Mouse (Mus musculus): ENCODE data around the gene Zfp941. TPM values are rescaled to one million over a fixed set of nuclear protein-coding genes. Genes with fewer than 3 reads are reported as not detected.
"Not testable (repeated sequence)": the region's sequence is repeated elsewhere in the genome, so short reads cannot be mapped to it uniquely, and the experiment has no call there.

Gene Zfp941
- polyA plus RNA-seq, 1 experiment from 2014 or later: 15.3 TPM

GRCm38 (mm10) chr7:140798212-140798611, 23.8 kb downstream of the Zfp941 start:
- no peak overlapping the region for H3K27ac ChIP-seq
- no peaks in the 10 kb centered on the region for H3K36me3 ChIP-seq
- H3K27me3 ChIP-seq (replicated peaks): no peaks in the 10 kb centered on the region
- WGBS: 73% methylated on average over 2 of the region's 2 CpGs
- H3K9me3 ChIP-seq: no peaks in the 10 kb centered on the region
- H3K9ac ChIP-seq: no peak overlapping the region
- H3K4me3 ChIP-seq: no peak overlapping the region
- H3K4me1 ChIP-seq: no peaks in the 10 kb centered on the region
- ATAC-seq (ENCODE audit: low FRiP score, low read depth): no peak
- no peak overlapping the region for H3K4me2 ChIP-seq (replicated peaks)

- no peak overlapping the region for H3K4me2 ChIP-seq (replicated peaks)
- no peak for ATAC-seq (ENCODE audit: low FRiP score, low read depth)
- WGBS: 88% methylated on average over 3 of the region's 3 CpGs
- no peaks in the 10 kb centered on the region for H3K27me3 ChIP-seq (replicated peaks)
- H3K36me3 ChIP-seq: no peaks in the 10 kb centered on the region
- no peak overlapping the region for H3K4me3 ChIP-seq
- H3K4me1 ChIP-seq: no peaks in the 10 kb centered on the region
- H3K9me3 ChIP-seq: no peaks in the 10 kb centered on the region
- no peak overlapping the region for H3K9ac ChIP-seq
- H3K27ac ChIP-seq: no peak overlapping the region
Measured at GRCm38 (mm10) chr7:140797619-140798018, 24.4 kb downstream of the Zfp941 start.

- ATAC-seq (ENCODE audit: low FRiP score, low read depth): no peak
- WGBS: 79% methylated on average over 4 of the region's 4 CpGs
- Histone ChIP-seq H3K27me3 (replicated peaks) (no peaks in the 10 kb centered on the region), H3K4me1 (no peaks in the 10 kb centered on the region), H3K27ac (no peak overlapping the region), H3K4me2 (replicated peaks) (no peak overlapping the region), H3K9me3 (no peaks in the 10 kb centered on the region), H3K36me3 (no peaks in the 10 kb centered on the region), H3K9ac (no peak overlapping the region), H3K4me3 (no peak overlapping the region)
Measured at GRCm38 (mm10) chr7:140793541-140793940, 28.4 kb downstream of the Zfp941 start.

- Histone ChIP-seq H3K27ac (no peak overlapping the region), H3K4me2 (replicated peaks) (no peak overlapping the region), H3K27me3 (replicated peaks) (no peaks in the 10 kb centered on the region), H3K4me1 (no peaks in the 10 kb centered on the region), H3K9me3 (no peaks in the 10 kb centered on the region), H3K36me3 (no peaks in the 10 kb centered on the region), H3K9ac (no peak overlapping the region), H3K4me3 (no peak overlapping the region)
- ATAC-seq (ENCODE audit: low FRiP score, low read depth): no peak
- WGBS: 89% methylated on average over 7 of the region's 7 CpGs
Measured at GRCm38 (mm10) chr7:140788053-140788435, 33.9 kb downstream of the Zfp941 start.

GRCm38 (mm10) chr7:140787406-140788052, 34.4 kb downstream of the Zfp941 start, which contains the start of gene Syce1:
TSS of gene Syce1 (minus strand) at chr7:140787852.
- ATAC-seq (ENCODE audit: low FRiP score, low read depth): no peak
- Histone ChIP-seq H3K4me3 (no peak within 1 kb of the TSS), H3K36me3 (no peaks in the 10 kb centered on the region), H3K9me3 (no peaks in the 10 kb centered on the region), H3K27me3 (replicated peaks) (no peaks in the 10 kb centered on the region), H3K4me2 (replicated peaks) (no peak within 1 kb of the TSS), H3K27ac (no peak within 1 kb of the TSS), H3K9ac (no peak within 1 kb of the TSS), H3K4me1 (no peaks in the 10 kb centered on the region)
- 86% methylated on average over 33 of the region's 33 CpGs for WGBS

- Histone ChIP-seq H3K36me3 (no peaks in the 10 kb centered on the region), H3K4me2 (replicated peaks) (no peak overlapping the region), H3K9me3 (no peaks in the 10 kb centered on the region), H3K27ac (no peak overlapping the region), H3K4me3 (no peak overlapping the region), H3K9ac (no peak overlapping the region), H3K4me1 (no peaks in the 10 kb centered on the region), H3K27me3 (replicated peaks) (no peaks in the 10 kb centered on the region)
- no peak for ATAC-seq (ENCODE audit: low FRiP score, low read depth)
- WGBS: 85% methylated on average over 4 of the region's 4 CpGs
Measured at GRCm38 (mm10) chr7:140780548-140780947, 41.4 kb downstream of the Zfp941 start.

- 83% methylated on average over 12 of the region's 12 CpGs for WGBS
- Histone ChIP-seq H3K9ac (no peak overlapping the region), H3K9me3 (no peaks in the 10 kb centered on the region), H3K27ac (no peak overlapping the region), H3K36me3 (no peaks in the 10 kb centered on the region), H3K4me1 (no peaks in the 10 kb centered on the region), H3K4me3 (no peak overlapping the region), H3K4me2 (replicated peaks) (no peak overlapping the region), H3K27me3 (replicated peaks) (no peaks in the 10 kb centered on the region)
- no peak for ATAC-seq (ENCODE audit: low FRiP score, low read depth)
Measured at GRCm38 (mm10) chr7:140765888-140766739, 55.9 kb downstream of the Zfp941 start.

- not testable (repeated sequence) for H3K4me1 ChIP-seq; H3K36me3 ChIP-seq; H3K4me3 ChIP-seq; H3K9me3 ChIP-seq; ATAC-seq (ENCODE audit: low FRiP score, low read depth); H3K9ac ChIP-seq; H3K4me2 ChIP-seq (replicated peaks); H3K27me3 ChIP-seq (replicated peaks); H3K27ac ChIP-seq
- WGBS: 71% methylated on average over 1 of the region's 1 CpGs
Measured at GRCm38 (mm10) chr7:140765391-140765790, 56.6 kb downstream of the Zfp941 start.

GRCm38 (mm10) chr7:140763447-140764020, 58.4 kb downstream of the Zfp941 start, which contains the start of gene Cyp2e1:
TSS of gene Cyp2e1 (plus strand) at chr7:140763739.
- 80% methylated on average over 7 of the region's 7 CpGs for WGBS
- H3K27ac ChIP-seq: no peak within 1 kb of the TSS
- H3K9me3 ChIP-seq: no peaks in the 10 kb centered on the region
- H3K4me2 ChIP-seq (replicated peaks): no peak within 1 kb of the TSS
- H3K4me1 ChIP-seq: no peaks in the 10 kb centered on the region
- no peak within 1 kb of the TSS for H3K9ac ChIP-seq
- no peaks in the 10 kb centered on the region for H3K36me3 ChIP-seq
- H3K4me3 ChIP-seq: no peak within 1 kb of the TSS
- H3K27me3 ChIP-seq (replicated peaks): no peaks in the 10 kb centered on the region
- ATAC-seq (ENCODE audit: low FRiP score, low read depth): no peak

- Histone ChIP-seq H3K4me2 (replicated peaks) (no peak overlapping the region), H3K4me1 (no peaks in the 10 kb centered on the region), H3K9me3 (no peaks in the 10 kb centered on the region), H3K9ac (no peak overlapping the region), H3K27me3 (replicated peaks) (no peaks in the 10 kb centered on the region), H3K36me3 (no peaks in the 10 kb centered on the region), H3K4me3 (no peak overlapping the region), H3K27ac (no peak overlapping the region)
- no peak for ATAC-seq (ENCODE audit: low FRiP score, low read depth)
Measured at GRCm38 (mm10) chr7:140760647-140761046, 61.3 kb downstream of the Zfp941 start.

Data from neural tube, embryonic 12.5 days (tissue).